Mouse (Mus musculus) kidney, embryonic 16.5 days (tissue): ENCODE results near the gene Zfp956. TPM values are rescaled to one million over a fixed set of nuclear protein-coding genes. Genes with fewer than 3 reads are reported as not detected.
A peak's percentile ranks its signal among the peaks of the same experiment; 100 is the strongest.

ENCODE experiments used
- ATAC-seq: fragments of 200-750 bp; cut with Nextera tagmentation; 2 replicates; pipeline ENCODE4 v1.8.0; 2017; ENCODE audit warnings: moderate TSS enrichment; ENCODE audit not compliant: low FRiP score, low TSS enrichment
- H3K27ac ChIP-seq: fragments of 300-500 bp; sonication (generic); 2 replicates; pipeline ENCODE4 v1.5.1; 2014; ENCODE audit warnings: low read length
- H3K27me3 ChIP-seq: fragments of 300-500 bp; sonication (generic); 2 replicates; pipeline ENCODE4 v1.6.1; 2014; ENCODE audit warnings: low read length, control low read depth, mixed read lengths; ENCODE audit not compliant: insufficient read depth
- H3K36me3 ChIP-seq: fragments of 300-500 bp; sonication (generic); 2 replicates; pipeline ENCODE4 v1.6.1; 2014; ENCODE audit warnings: low read length, control low read depth, mixed read lengths; ENCODE audit not compliant: insufficient read depth
- H3K4me1 ChIP-seq: fragments of 300-500 bp; sonication (generic); 2 replicates; pipeline ENCODE4 v1.6.1; 2014; ENCODE audit warnings: low read length, control low read depth, mixed read lengths; ENCODE audit not compliant: insufficient read depth
- H3K4me2 ChIP-seq: fragments of 300-500 bp; sonication (generic); replicated peaks from 2 replicates; pipeline ENCODE4 v1.6.1; 2014; ENCODE audit warnings: low read depth, low read length
- H3K4me3 ChIP-seq: fragments of 300-500 bp; sonication (generic); 2 replicates; pipeline ENCODE4 v1.5.1; 2014; ENCODE audit warnings: mild to moderate bottlenecking, low read length
- H3K9ac ChIP-seq: fragments of 300-500 bp; sonication (generic); replicated peaks from 2 replicates; pipeline ENCODE4 v1.6.1; 2014; ENCODE audit warnings: low read length
- H3K9me3 ChIP-seq: fragments of 300-500 bp; sonication (generic); 2 replicates; pipeline ENCODE4 v1.6.1; 2016; ENCODE audit warnings: low read length, control low read depth
- WGBS: fragments of 180-500 bp; shearing (Covaris S2); extraction: QIAGEN DNeasy Blood & Tissue Kit; methylation state at CpG from one replicate; pipeline ENCODE4 v1.1.7; 2014; 5-methylcytosine and 5-hydroxymethylcytosine counted together
- polyA plus RNA-seq: library from polyadenylated mRNA; unstranded; fragments of >200 nt; fragmentation: Nextera tagmentation; extraction: Ambion mirVana; gene quantifications from 2 replicates; pipeline ENCODE4 v1.2.1, GENCODE M21; 2015

The Zfp956 gene
- 8.9 and 11.0 TPM in 2 replicates for polyA plus RNA-seq

DNA sequence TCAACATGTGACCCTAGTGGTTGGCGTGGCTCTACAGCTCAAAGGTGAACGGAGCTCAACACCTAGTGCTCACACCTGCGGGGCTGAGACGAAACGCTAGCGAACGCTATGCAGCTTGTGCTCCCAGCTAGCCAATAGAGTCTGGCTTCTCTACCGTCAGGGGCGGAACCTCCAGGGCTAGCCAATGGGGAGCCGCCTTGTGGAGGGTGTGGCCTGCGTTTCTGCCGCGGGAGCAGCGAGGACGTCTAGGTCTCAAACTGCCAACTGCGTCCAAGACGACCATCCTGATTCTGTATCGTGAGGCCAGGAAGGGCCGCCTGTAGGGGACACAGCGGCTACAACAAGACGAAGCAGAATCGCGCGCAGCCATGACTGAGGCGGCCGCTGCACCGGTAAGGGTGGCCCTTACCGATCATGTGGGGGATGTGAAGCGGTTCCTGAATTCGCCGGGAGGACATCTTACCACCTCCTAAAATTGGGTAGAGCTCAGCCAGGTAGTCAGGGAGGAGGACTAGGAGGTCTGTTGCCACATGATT is at the start of gene Zfp956:
Gene Zfp956, plus strand, starts transcription at position 200 of the 536 bp plus-strand sequence.
- Histone ChIP-seq H3K9ac (peak within 1 kb of the TSS; percentile 77), H3K9me3 (no peaks in the 10 kb centered on the region), H3K27me3 (no peaks in the 10 kb centered on the region), H3K4me1 (peaks cover 11% of the 10 kb centered on the region; the same call in 1 of the 2 replicates), H3K4me3 (peak within 1 kb of the TSS; percentile 76), H3K27ac (peak within 1 kb of the TSS; percentile 61), H3K4me2 (peak within 1 kb of the TSS; percentile 82), H3K36me3 (0 out of 2 replicates have a peak, but pooled peaks cover 3% of the 10 kb centered on the region)
- WGBS: 0% methylated on average over 31 of the region's 31 CpGs
- ATAC-seq: peak; percentile 99

- Histone ChIP-seq H3K9me3 (peaks cover 10% of the 10 kb centered on the region; the same call in 1 of the 2 replicates), H3K4me1 (no peaks in the 10 kb centered on the region), H3K4me3 (no peak overlapping the region), H3K9ac (no peak overlapping the region), H3K4me2 (no peak overlapping the region), H3K27ac (no peak overlapping the region), H3K36me3 (peaks cover 72% of the 10 kb centered on the region), H3K27me3 (no peaks in the 10 kb centered on the region)
- WGBS: 77% methylated on average over 4 of the region's 4 CpGs
- no peak for ATAC-seq
These were observed 49.6 kb upstream of the Zfp956 start for GRCm38 (mm10) chr6:47903587-47903986.

DNA sequence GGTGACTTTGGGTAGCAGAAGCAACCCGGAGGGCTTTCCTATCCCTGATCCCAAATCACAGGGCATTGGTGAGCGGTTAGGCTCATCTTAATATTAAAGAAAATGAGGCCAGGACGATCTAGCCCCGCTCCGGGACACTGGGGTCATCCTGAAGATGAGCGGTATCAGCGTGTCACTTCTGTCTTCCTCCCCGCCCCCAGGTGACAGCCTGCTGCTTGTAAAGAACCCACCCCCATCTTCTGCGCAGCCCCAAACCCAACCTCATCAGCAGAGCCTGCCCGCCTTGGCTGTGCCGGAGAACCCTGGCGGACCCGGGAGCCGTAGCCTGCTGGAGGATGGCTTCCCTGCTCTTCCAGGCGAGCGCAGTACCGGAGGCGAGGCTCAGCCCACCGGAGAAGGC is 48.8 kb upstream of the Zfp956 start:
- Histone ChIP-seq H3K9me3 (peaks cover 10% of the 10 kb centered on the region; the same call in 1 of the 2 replicates), H3K36me3 (peaks cover 68% of the 10 kb centered on the region), H3K4me3 (no peak overlapping the region), H3K27ac (no peak overlapping the region), H3K4me2 (no peak overlapping the region), H3K27me3 (no peaks in the 10 kb centered on the region), H3K9ac (no peak overlapping the region), H3K4me1 (no peaks in the 10 kb centered on the region)
- 64% methylated on average over 19 of the region's 19 CpGs for WGBS
- no peak for ATAC-seq

DNA sequence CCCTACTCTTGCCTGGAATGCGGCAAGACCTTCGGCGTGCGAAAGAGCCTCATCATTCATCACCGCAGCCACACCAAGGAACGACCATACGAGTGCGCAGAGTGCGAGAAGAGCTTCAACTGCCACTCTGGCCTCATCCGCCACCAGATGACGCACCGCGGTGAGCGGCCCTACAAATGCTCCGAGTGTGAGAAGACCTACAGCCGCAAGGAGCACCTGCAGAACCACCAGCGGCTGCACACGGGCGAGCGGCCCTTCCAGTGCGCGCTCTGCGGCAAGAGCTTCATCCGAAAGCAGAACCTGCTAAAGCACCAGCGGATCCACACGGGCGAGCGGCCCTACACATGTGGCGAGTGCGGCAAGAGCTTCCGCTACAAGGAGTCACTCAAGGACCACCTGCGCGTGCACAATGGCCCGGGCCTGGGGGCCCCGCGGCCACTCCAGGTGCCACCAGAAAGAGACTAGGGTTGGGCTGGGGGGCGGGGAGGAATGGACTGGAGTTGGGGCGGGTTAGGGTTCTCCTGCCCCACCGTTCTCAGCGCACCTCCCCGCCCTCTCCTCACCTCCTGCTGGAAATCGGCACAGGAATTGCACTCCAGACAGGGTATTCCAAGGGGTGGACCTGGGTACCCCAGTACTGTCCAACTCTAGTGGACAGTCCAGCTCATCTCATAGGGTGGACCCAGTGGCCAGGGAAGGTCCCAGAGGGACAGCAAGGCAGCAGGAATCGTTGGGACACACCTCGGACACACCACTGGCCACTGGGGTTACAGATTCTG is 48.1 kb upstream of the Zfp956 start:
- Histone ChIP-seq H3K36me3 (peaks cover 68% of the 10 kb centered on the region), H3K9me3 (peaks cover 10% of the 10 kb centered on the region; the same call in 1 of the 2 replicates)

GRCm38 (mm10) chr6:47906326-47906725 is 46.9 kb upstream of the Zfp956 start:
- Histone ChIP-seq H3K9me3 (peaks cover 10% of the 10 kb centered on the region; the same call in 1 of the 2 replicates), H3K4me2 (no peak overlapping the region), H3K27me3 (no peaks in the 10 kb centered on the region), H3K36me3 (peaks cover 59% of the 10 kb centered on the region), H3K4me3 (no peak overlapping the region), H3K9ac (no peak overlapping the region), H3K4me1 (no peaks in the 10 kb centered on the region), H3K27ac (no peak overlapping the region)
- 93% methylated on average over 5 of the region's 5 CpGs for WGBS
- no peak for ATAC-seq

More for the DNA sequence above, 48.1 kb upstream of the Zfp956 start:
- no peaks in the 10 kb centered on the region for H3K27me3 ChIP-seq
- 69% methylated on average over 44 of the region's 44 CpGs for WGBS
- H3K9ac ChIP-seq: no peak overlapping the region
- no peaks in the 10 kb centered on the region for H3K4me1 ChIP-seq
- no peak overlapping the region for H3K27ac ChIP-seq
- H3K4me3 ChIP-seq: no peak overlapping the region
- no peak overlapping the region for H3K4me2 ChIP-seq
- ATAC-seq: no peak

GRCm38 (mm10) chr6:47909007-47909406 is 44.2 kb upstream of the Zfp956 start:
- Histone ChIP-seq H3K9me3 (peaks cover 10% of the 10 kb centered on the region; the same call in 1 of the 2 replicates), H3K27ac (no peak overlapping the region), H3K4me1 (no peaks in the 10 kb centered on the region), H3K4me2 (no peak overlapping the region), H3K9ac (0 out of 2 replicates have a peak overlapping the region, but pooled peaks have one; percentile 22), H3K27me3 (no peaks in the 10 kb centered on the region), H3K36me3 (peaks cover 36% of the 10 kb centered on the region), H3K4me3 (no peak overlapping the region)
- ATAC-seq: no peak
- 68% methylated on average over 1 of the region's 1 CpGs for WGBS

- Histone ChIP-seq H3K4me2 (no peak overlapping the region), H3K36me3 (peaks cover 9% of the 10 kb centered on the region; the same call in 1 of the 2 replicates), H3K4me3 (no peak overlapping the region), H3K9me3 (no peaks in the 10 kb centered on the region), H3K4me1 (no peaks in the 10 kb centered on the region), H3K27ac (no peak overlapping the region), H3K9ac (no peak overlapping the region), H3K27me3 (no peaks in the 10 kb centered on the region)
- 60% methylated on average over 1 of the region's 1 CpGs for WGBS
- ATAC-seq: no peak
These were observed 41.5 kb upstream of the Zfp956 start for GRCm38 (mm10) chr6:47911650-47912049.

GRCm38 (mm10) chr6:47912991-47913390 is 40.2 kb upstream of the Zfp956 start:
- H3K4me1 ChIP-seq: no peaks in the 10 kb centered on the region
- H3K4me3 ChIP-seq: no peak overlapping the region
- no peak overlapping the region for H3K27ac ChIP-seq
- no peaks in the 10 kb centered on the region for H3K36me3 ChIP-seq
- H3K27me3 ChIP-seq: no peaks in the 10 kb centered on the region
- ATAC-seq: no peak
- no peak overlapping the region for H3K4me2 ChIP-seq
- H3K9ac ChIP-seq: no peak overlapping the region
- 56% methylated on average over 3 of the region's 3 CpGs for WGBS
- no peaks in the 10 kb centered on the region for H3K9me3 ChIP-seq

DNA sequence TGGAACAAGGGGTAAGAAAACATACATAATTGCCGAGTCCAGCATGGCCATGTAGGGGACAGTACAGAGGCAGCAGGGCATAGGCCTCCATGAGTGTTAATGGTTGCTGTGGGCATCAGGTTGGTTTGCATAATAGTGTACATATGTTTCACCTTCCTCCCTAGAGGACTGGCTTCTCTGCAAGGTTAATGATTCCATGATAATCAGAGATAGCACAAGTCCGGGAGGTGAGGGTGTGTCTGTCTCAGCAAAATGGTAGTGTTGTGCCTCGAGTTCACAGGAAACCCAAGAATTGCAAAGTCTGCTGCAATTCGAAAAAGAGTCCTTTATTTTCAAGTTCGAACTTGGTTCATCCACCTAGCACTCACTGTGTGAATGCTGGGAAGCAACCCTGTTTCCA is 36.1 kb upstream of the Zfp956 start:
- Histone ChIP-seq H3K27me3 (no peaks in the 10 kb centered on the region), H3K9ac (no peak overlapping the region), H3K4me3 (no peak overlapping the region), H3K36me3 (no peaks in the 10 kb centered on the region), H3K4me2 (no peak overlapping the region), H3K9me3 (no peaks in the 10 kb centered on the region), H3K27ac (no peak overlapping the region), H3K4me1 (peaks cover 13% of the 10 kb centered on the region)
- ATAC-seq: no peak
- WGBS: 76% methylated on average over 5 of the region's 5 CpGs

DNA sequence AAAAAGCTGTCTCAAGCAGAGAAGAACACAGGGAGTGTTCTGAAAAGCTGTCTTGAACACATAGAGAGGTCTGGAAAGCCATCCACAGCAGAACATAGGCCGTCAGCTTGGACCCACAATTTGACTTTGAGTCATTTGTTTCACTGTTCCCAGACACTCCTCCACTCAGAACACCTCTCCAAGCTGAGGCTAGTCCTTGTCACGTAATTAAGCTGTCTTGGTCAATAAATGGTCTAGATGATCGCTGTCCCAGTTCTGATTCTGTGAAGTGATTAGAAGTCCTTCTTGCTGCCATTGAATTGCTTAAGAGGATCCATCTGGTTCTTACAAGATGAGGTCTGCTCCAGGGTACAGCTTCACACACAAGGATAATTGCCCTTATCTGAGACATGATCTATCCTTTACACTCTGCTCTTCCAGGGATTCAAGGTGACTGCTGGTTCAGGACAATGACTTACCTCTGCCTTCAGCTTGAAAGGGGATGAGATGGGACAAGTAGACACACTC is 34.4 kb upstream of the Zfp956 start:
- Histone ChIP-seq H3K4me3 (no peak overlapping the region), H3K36me3 (no peaks in the 10 kb centered on the region), H3K9ac (no peak overlapping the region), H3K9me3 (no peaks in the 10 kb centered on the region), H3K27me3 (no peaks in the 10 kb centered on the region), H3K27ac (no peak overlapping the region), H3K4me1 (peaks cover 20% of the 10 kb centered on the region), H3K4me2 (no peak overlapping the region)
- no peak for ATAC-seq
- WGBS: 72% methylated on average over 3 of the region's 3 CpGs
